Mouse (Mus musculus) layer of hippocampus, adult 9-11 months (tissue): ENCODE measurements around the gene Krt222.
"Not testable (repeated sequence)": the region's sequence is repeated elsewhere in the genome, so short reads cannot be mapped to it uniquely, and the experiment has no call there.

ENCODE experiments used
- DNase-seq: peaks from one replicate; pipeline ENCODE4 v3.0.0; 2022

Gene Krt222

GRCm38 (mm10) chr11:99243820-99244374 lies at the start of gene Krt222:
Gene Krt222 (minus strand): TSS chr11:99244085.
- peak; percentile 27 for DNase-seq

- DNase-seq: peak; percentile 20
These were observed 49.0 kb upstream of the Krt222 start for GRCm38 (mm10) chr11:99292846-99293245.

GRCm38 (mm10) chr11:99284833-99285312 lies 41.0 kb upstream of the Krt222 start, which contains the start of gene Krt24:
Gene Krt24 (minus strand): TSS chr11:99285262.
- DNase-seq: no peak

GRCm38 (mm10) chr11:99284011-99284410 lies 40.1 kb upstream of the Krt222 start:
- DNase-seq: peak; percentile 29

GRCm38 (mm10) chr11:99283334-99283733 lies 39.4 kb upstream of the Krt222 start:
- DNase-seq: no peak

GRCm38 (mm10) chr11:99281116-99281515 lies 37.2 kb upstream of the Krt222 start:
- no peak for DNase-seq

GRCm38 (mm10) chr11:99279986-99280385 lies 36.1 kb upstream of the Krt222 start:
- DNase-seq: no peak

- DNase-seq: no peak
These were observed 32.9 kb upstream of the Krt222 start for GRCm38 (mm10) chr11:99276786-99277185.

GRCm38 (mm10) chr11:99275624-99276023 lies 31.7 kb upstream of the Krt222 start:
- no peak for DNase-seq

GRCm38 (mm10) chr11:99272721-99273120 lies 28.8 kb upstream of the Krt222 start:
- no peak for DNase-seq

- no peak for DNase-seq
These were observed 25.3 kb upstream of the Krt222 start for GRCm38 (mm10) chr11:99269192-99269591.

GRCm38 (mm10) chr11:99265796-99266195 lies 21.9 kb upstream of the Krt222 start:
- no peak for DNase-seq

- DNase-seq: peak; percentile 62
These were observed 21.3 kb upstream of the Krt222 start for GRCm38 (mm10) chr11:99265220-99265619.

GRCm38 (mm10) chr11:99256213-99256612 lies 12.3 kb upstream of the Krt222 start:
- DNase-seq: no peak

GRCm38 (mm10) chr11:99255316-99255715 lies 11.4 kb upstream of the Krt222 start:
- DNase-seq: no peak

- DNase-seq: no peak
These were observed 10.0 kb upstream of the Krt222 start for GRCm38 (mm10) chr11:99253893-99254292.

- DNase-seq: no peak
These were observed 8.8 kb upstream of the Krt222 start for GRCm38 (mm10) chr11:99252671-99253070.

GRCm38 (mm10) chr11:99250666-99251065 lies 6.8 kb upstream of the Krt222 start:
- DNase-seq: no peak

GRCm38 (mm10) chr11:99250241-99250640 lies 6.4 kb upstream of the Krt222 start:
- DNase-seq: peak; percentile 45

- DNase-seq: no peak
These were observed 5.2 kb upstream of the Krt222 start for GRCm38 (mm10) chr11:99249115-99249514.

- DNase-seq: no peak
These were observed 4.0 kb upstream of the Krt222 start for GRCm38 (mm10) chr11:99247916-99248315.

- not testable (repeated sequence) for DNase-seq
These were observed 634 bp upstream of the Krt222 start for GRCm38 (mm10) chr11:99244519-99244918.

- no peak for DNase-seq
These were observed 575 bp downstream of the Krt222 start for GRCm38 (mm10) chr11:99243200-99243819.

- no peak for DNase-seq
These were observed 1.8 kb downstream of the Krt222 start for GRCm38 (mm10) chr11:99242056-99242455.

- DNase-seq: no peak
These were observed 5.4 kb downstream of the Krt222 start for GRCm38 (mm10) chr11:99238468-99238867.
